Mouse (Mus musculus) thymus, postnatal 36 days (tissue): ENCODE measurements at regions not wholly inside any gene's neighbourhood (a gene's known extent, or its start where the extent isn't known, plus 50 kb on each side); places are given as distances from the start of the nearest gene placed in this dataset.

ENCODE experiments used
- DNase-seq, 2 experiments: peaks; one replicate each; pipeline ENCODE4 v3.0.0; 2022; ENCODE audit warnings: mixed read lengths in 2 of 2

GRCm38 (mm10) chr7:71488016-71488650 lies 136.8 kb upstream of the Gm10295 start:
- DNase-seq: no peak

- no peak for DNase-seq
Measured at GRCm38 (mm10) chr7:71475383-71475782, 124.1 kb upstream of the Gm10295 start.

- DNase-seq: no peak
Measured at GRCm38 (mm10) chr7:71472384-71473141, 121.3 kb upstream of the Gm10295 start.

- DNase-seq: no peak
Measured at GRCm38 (mm10) chr7:71471658-71472383, 120.5 kb upstream of the Gm10295 start.

- no peak for DNase-seq
Measured at GRCm38 (mm10) chr7:71471319-71471657, 120.0 kb upstream of the Gm10295 start.

- no peak for DNase-seq
Measured at GRCm38 (mm10) chr7:71470418-71470817, 119.1 kb upstream of the Gm10295 start.

- no peak for DNase-seq
Measured at GRCm38 (mm10) chr7:71469951-71470350, 118.7 kb upstream of the Gm10295 start.

GRCm38 (mm10) chr7:71467436-71468127 lies 116.3 kb upstream of the Gm10295 start:
- no peak for DNase-seq

- DNase-seq: no peak
Measured at GRCm38 (mm10) chr7:71464127-71464526, 112.8 kb upstream of the Gm10295 start.

- DNase-seq: no peak
Measured at GRCm38 (mm10) chr7:71463565-71463964, 112.3 kb upstream of the Gm10295 start.

GRCm38 (mm10) chr7:71459805-71460204 lies 108.5 kb upstream of the Gm10295 start:
- DNase-seq: no peak

- DNase-seq: no peak
Measured at GRCm38 (mm10) chr7:71458104-71458754, 106.9 kb upstream of the Gm10295 start.

- DNase-seq: no peak
Measured at GRCm38 (mm10) chr7:71457409-71458103, 106.3 kb upstream of the Gm10295 start.

- no peak for DNase-seq
Measured at GRCm38 (mm10) chr7:71456421-71456820, 105.1 kb upstream of the Gm10295 start.

GRCm38 (mm10) chr7:71440330-71441240 lies 89.3 kb upstream of the Gm10295 start:
- DNase-seq: no peak

GRCm38 (mm10) chr7:71425982-71426381 lies 74.7 kb upstream of the Gm10295 start:
- DNase-seq: no peak

- DNase-seq: no peak
Measured at GRCm38 (mm10) chr7:71419261-71419660, 68.0 kb upstream of the Gm10295 start.

- no peak for DNase-seq
Measured at GRCm38 (mm10) chr7:71418856-71419255, 67.6 kb upstream of the Gm10295 start.

GRCm38 (mm10) chr7:71414756-71415155 lies 63.5 kb upstream of the Gm10295 start:
- no peak for DNase-seq

- no peak for DNase-seq
Measured at GRCm38 (mm10) chr7:71413121-71413520, 61.8 kb upstream of the Gm10295 start.

GRCm38 (mm10) chr7:71412079-71412478 lies 60.8 kb upstream of the Gm10295 start:
- DNase-seq: peak; percentile 5 to 7
